Mouse (Mus musculus) monocyte, adult 5-6 weeks (primary cell): Measurements from ENCODE around the gene Bhlhe41. TPM values are rescaled to one million over a fixed set of nuclear protein-coding genes. Genes with fewer than 3 reads are reported as not detected.
A peak's percentile ranks its signal among the peaks of the same experiment; 100 is the strongest.

Experiments
- ATAC-seq: fragments of 153-309, 156-312 bp; replicated peaks from 2 replicates; pipeline ENCODE4 v1.8.0; 2017; ENCODE audit warnings: mild to moderate bottlenecking; ENCODE audit not compliant: low TSS enrichment, insufficient number of reproducible peaks, severe bottlenecking, poor library complexity, low FRiP score
- total RNA-seq: library from RNA; stranded (forward); fragments of 200-1000, 200-491, 200-594 nt; gene quantifications from 3 replicates; pipeline ENCODE4 v1.2.3, GENCODE M21; 2017

Gene Bhlhe41
- total RNA-seq, 1 experiment from 2014 or later, result 9.1 TPM

DNA sequence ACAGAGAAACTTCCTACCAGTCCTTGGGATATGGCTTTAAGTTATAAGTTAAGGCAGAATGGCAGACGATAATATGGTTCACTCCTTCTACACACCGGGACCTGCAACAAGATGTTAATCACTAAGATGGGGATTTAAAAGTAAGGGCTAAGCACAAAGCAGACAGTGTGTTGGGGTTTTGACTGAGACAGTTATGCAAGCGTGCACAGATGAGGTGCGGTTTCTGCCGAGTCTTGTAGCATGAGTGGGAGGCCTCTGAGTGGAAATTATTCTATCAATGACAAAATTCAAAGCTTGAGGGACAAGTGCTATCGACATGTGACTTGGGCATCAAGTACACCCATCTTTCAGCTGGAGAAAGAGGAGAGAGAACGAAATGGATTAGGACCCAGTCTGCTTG is 12.7 kb downstream of the Bhlhe41 start:
- no peak for ATAC-seq

DNA sequence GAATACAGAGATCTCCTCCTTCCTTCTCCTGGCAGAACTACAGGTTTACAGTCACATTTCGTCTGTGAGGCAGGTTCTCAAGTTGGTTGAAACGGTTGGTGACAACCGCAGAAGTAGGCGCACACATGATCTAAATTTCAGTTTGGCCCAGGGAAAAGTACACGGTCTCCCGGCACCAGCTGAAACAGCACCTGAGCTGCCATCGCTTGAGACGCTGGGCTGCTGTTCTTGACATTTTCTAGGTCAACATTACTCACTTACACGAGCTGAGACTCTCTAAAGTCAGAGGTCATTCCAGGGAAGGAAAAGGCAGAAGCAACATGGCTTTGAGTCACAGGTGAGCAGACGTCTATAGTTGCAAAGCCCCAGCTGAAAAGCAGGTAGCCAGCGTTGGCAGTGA is 13.4 kb downstream of the Bhlhe41 start:
- no peak for ATAC-seq

DNA sequence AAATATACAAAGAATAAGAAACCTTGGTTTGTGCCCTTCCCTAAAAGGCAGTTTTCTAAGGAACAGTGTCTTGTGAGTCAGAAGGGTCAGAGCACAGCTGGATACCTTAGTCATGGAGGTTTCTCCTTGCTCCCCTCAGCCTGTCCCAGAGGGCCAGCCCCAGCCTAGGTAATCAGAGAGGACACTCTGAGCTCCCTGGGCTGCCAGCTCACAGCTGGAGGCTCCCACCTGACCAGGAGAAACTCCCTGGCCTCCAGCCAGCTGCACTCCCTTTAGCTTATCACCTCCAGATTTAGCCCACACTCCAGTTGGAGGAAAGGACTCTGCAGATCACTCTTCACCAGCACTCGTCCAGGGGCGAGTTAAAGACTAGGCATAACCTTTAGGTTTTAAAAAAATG is 14.6 kb downstream of the Bhlhe41 start:
- no peak for ATAC-seq

DNA sequence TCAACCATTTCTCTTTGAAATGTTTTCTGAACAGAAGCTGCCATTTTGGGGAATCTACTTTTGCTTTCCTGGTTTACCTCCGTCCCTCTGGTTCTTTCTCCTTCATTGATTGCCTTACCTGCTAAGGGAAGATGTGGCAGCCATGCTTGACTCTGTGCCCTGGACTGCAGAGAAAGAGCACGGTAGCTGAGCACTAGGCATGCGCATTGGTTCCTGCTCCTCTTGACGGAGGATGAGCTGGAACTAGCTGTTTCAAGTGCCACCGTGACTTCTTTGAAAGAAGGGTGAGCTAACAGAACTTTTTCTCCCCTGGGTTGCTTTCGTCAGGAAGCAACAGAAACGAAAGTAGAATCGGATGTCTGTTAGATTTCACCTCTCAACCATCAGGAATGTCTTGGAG is 17.7 kb downstream of the Bhlhe41 start:
- no peak for ATAC-seq

DNA sequence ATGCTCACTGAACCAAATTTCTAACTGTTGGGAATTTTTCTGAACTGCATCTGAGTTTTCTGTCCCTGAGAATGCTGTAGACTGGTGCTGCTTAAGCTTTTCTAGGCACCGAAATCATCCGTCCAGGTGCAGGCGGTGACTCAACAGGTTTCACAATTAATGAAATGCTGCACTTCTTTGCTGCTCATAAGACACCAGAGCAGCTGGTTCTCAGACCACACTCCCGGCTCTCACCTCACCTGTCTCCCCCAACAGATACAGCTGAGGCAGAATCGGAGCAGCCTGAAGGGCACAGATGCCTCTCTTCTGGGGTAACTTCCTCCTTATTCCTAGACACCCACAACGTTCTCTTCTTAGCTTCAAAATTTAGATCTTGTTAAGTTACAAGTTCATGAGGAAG is 18.4 kb downstream of the Bhlhe41 start:
- ATAC-seq, result no peak

DNA sequence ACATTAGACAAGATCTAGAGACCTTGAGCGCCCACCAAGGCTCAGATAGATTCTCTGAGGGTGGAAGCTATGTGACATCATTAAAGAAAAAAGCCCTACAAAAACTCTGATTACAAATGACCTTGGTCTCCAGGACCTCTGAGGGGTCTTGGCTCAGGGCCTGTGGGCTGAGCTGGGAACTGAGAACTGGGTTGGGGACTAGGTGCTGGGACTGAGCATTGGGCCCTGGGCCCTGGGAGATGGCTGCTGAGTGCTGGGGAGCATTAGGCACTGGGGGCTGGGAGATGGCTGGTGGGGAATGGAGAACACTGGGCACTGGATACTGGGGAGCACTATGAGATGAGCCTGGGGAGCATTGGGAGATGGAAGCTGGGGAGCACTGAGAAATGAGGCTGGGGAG is 19.3 kb downstream of the Bhlhe41 start:
- ATAC-seq, result no peak

DNA sequence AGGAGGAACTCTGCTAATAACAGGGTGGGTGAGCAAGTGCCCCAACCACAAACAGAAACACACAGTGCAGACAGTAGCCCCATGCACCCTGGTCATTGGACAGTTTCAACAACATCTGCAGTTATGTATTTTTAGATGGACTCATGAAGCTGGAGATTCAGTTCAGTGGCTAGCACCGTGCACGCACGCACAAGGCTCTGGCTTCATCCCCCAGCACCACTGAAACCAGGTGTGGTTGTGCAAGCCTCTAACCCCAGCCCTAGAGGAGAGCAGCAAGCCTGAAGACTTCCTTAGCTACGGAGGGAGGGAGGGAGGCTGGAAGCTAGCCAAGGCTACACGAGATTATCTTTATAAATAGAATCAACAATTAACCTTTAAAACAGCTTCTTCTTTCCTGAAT is 19.7 kb downstream of the Bhlhe41 start:
- 0 out of 2 replicates have a peak, but pooled peaks have one; percentile 27 for ATAC-seq

DNA sequence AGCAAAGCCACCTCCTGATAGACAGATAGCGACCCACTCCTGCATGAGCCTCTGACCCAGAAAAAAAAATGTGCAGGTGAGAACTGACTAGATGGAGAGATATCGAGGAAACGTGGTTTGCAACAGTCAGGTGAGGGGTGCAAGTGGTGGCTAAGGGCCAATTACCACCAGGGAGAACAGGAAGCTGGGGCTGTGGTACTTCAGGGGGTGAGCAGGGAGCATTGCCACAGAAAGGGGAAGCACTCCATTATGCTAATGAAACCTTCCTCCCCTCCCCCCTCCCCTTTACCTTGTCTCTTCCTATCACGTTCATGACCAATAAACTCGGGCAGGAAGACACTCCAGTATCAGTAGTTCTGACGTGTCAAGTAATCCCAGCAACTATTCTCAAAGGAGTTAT is 30.0 kb downstream of the Bhlhe41 start:
- ATAC-seq, result peak; percentile 47; the same call in 1 of the 2 replicates

DNA sequence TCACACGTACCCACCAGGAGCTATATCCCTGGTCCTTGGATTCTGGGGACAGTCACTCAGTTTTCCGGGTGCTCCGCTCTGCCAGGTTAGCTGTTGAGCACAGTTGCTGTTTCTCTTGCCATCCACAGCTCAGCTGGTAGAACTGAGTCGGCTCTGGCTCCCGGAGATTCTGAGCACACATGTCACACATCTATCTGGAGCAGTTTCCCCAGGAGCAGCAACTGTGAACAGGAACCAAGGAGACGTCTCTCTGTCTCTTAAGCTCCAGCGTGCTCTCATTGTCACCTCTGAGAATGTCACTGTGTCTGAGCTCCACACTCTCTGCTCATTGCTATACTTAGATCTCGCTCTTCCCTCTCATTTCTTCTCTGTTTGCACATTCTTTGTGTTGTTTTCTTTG is 32.4 kb downstream of the Bhlhe41 start:
- no peak for ATAC-seq

DNA sequence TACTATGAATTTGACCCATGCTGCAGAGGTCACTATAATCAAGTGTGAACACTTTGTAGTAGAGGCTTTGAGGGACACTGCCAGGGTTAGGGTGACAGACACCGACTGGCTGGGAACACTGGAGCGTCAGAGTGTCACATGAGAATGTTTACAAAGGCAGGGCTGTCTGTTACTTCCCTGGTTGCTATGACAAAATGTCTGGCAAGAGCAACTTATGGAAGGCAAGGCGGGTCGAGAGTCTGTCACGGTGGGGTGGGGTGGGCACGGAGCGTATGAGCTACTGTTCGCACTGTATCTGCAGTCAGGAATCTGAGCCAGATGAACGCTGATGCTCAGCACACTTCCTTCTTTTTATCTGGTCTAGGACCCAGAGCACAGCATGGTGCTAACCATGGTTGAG is 34.7 kb downstream of the Bhlhe41 start:
- no peak for ATAC-seq

DNA sequence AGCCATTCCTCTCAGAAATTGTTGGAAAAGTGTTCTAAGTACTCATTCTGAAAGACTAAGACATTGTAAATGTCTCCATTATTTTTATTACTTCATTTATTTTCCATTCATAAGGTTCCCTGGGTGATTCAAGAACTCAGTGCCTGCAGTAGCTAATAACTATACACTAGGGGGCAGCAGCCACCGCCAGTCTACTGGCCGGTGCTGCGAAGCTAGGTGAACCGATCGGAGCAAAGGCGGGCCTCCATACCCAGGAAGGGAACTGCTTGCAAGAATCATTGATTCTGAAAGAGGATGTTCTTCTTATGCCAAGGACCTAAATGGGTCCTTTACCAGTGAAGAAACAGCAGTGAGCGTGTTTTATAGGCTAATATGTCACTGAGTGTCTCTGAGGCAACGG is 35.2 kb downstream of the Bhlhe41 start:
- peak; percentile 87 for ATAC-seq

DNA sequence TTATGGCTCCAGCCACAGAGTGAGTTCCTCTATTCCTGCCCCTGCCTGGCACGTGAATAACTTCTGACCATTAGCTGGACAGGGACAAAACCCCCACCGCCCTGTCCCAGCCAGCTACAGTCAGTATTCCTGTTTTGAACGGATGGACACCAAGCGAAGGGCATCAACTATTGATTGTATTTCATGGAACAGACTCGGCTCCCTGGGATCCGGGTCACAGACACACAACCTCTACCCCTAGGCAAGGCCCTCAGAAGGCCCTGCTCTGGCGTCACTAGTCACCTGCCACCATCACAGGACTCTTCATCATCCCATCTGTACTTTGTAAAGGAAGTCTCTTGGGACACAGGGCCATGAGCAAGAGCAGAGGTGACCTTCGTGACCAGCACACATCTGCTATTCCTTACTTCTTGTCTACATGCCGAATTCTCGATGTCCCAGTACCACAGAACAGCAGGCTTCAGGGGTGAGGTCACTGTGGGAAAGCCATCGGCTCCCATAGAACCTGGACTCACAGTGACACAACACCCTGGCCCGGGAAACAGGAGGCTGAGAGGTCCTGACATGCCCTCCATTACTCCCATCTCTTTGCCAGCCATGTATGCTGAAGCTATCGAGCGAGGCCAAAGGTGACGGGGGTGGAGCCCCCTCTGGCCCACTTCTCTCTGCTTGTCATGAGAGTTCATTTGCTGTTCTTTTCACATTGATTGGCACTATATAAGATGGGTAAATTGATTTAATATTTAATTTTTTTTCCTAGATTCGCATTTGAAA is 36.1 kb downstream of the Bhlhe41 start:
- ATAC-seq, result no peak

DNA sequence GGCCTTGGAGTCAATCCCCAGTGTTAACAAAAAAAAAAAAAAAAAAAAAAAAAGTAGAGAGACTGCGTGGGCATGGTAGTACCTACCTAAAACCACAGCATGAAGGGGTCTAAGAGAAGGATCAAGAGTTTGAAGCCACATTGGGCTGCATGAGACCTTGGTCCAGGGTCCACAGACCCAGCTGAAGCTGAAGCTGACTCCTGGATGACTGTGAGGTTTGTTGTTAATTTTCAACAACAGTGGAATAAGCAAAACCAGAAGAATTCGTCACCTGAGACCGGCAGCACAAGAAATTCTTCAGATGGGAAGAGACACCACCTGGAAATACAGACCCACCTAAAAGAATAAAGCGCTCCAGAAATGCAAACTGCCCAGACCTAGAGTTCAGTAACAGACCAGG is 39.1 kb downstream of the Bhlhe41 start:
- ATAC-seq, result no peak

DNA sequence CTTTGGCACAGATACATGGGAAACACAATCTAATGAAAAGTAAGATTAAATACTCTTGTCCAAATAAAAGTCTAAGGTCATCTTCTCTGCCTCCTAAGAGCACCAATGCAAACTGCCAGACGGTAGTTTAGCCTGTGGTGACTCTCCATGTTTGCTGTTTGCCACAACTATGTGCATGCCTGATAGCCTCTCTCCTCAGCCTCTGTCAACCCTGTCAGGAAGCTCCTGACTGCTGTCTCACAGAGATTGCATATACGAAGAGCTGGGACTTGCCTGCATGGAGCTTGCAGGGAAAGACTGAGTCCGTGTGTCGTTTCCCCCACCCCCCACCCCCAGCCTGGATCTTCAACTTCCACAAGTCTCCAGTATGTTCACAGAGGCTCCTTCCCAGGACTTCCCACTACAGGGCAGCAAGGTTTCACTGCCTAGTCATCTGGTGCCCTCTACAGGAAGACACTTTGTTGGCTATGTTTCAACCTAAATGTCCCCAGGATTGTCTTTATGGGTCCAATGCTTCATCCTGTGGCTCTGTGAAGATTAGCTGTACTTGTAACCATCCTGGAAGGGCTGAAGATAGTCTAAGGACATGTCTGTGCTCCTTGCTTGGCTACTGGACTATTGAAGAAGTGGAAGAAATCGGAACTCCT is 41.6 kb downstream of the Bhlhe41 start:
- no peak for ATAC-seq

DNA sequence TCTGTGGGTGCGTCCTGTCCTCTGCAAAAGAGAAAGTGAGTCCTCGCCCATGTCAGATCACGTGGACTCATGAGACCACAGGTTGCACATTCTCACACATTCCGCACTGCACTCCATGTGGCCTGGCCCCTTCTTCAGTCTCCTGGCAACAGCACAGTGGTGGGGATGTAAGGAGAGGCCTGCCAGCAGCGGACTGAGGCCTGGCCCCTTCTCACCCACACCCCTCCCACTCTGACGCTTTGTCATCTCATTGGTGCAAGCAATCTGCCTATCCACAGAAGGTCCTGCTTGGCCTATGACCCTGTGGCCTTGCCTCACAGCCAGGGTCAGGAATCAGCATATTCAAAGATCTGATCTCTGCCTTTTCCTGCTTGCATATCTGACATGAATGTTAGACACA is 42.3 kb downstream of the Bhlhe41 start:
- no peak for ATAC-seq

DNA sequence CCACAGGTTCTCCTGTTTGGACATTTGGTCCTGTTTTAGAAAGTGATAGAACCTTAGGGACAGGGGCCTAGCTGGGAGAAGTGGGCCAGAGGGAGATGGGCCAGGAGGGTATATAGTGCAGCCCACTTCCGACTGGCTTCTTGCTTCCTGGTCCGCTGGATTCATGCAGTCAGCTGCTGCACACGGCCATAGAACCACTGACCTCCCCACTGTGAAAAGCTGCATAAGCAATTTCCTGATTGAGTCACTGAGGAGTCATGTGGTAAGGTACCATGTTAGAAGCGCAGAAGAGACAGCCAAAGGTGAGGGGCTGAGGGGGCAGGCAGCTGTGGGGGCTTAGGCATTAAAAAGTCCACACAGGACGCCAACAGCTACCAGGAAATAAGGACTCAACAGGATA is 43.1 kb downstream of the Bhlhe41 start:
- ATAC-seq, result no peak

DNA sequence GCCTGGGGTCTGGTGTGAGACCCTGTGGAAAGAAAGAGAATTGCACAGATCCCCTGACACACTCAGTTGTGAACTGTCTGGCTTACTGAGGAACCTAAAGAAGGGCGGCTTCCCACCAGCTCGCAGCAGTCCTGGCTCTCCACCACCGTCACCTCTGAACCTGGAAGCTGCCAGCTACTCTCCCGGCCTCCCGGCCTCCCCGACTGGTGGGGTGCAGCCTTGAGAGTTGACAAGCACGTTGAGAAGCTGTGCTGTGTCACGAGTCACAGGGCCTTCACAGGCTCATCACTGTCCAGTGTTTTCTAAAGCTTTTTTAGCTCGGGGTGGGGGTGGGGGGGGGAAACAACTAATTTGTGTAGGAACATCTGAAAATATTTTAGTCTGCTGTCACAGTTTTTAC is 46.2 kb downstream of the Bhlhe41 start:
- no peak for ATAC-seq

DNA sequence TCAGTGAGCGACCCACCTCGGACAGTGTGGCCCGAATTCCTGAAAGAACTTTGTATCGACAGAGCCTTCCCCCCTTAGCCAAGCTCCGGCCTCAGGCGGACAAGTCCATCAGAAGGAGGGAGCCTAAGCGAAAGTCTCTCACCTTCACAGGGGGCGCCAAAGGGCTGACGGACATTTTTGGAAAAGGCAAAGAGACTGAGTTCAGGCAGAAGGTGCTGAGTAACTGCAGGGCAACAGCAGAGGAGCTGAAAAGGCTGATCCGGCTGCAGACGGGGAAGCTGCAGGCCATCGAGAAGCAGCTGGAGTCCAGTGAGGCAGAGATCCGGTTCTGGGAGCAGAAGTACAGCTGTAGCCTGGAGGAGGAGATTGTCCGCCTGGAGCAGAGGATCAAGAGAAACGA is 50.2 kb downstream of the Bhlhe41 start:
- no peak for ATAC-seq

DNA sequence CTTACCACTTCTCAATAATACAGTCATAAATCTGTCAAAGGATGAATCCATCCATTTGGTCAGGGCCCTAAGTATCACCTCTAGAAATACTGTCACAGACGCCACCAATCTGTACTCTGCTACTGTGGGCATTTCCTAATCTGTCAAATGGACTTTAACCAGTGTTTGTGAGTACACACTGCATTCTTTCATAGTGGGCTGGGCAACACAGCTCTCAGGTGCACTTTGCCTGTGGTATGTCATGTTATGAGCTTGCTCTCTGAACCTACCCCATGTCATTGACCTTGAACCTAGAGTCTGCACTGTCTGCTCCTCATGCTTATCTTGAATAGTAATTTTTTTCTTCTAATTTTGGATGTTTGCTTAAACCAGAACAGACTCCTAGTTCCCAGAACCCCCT is 54.2 kb downstream of the Bhlhe41 start:
- no peak for ATAC-seq

DNA sequence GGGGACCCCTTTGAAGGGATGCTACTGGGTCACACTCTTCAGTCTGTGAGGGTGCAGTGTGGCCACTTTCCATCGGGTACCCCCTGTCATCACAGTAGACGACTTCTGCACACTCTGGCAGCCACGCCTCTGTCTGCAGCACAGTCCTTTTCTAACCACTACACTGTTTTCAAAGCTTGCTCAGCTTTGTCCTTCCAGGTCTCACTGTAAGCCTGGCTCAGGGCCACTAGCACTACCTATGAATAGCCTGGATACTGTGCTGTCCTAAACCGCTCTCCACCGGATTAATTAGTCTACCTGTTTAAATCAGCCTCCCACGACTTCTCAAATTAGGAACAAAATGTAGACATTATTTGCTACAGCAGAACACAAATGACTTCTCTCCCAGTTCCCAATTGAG is 55.3 kb downstream of the Bhlhe41 start:
- no peak for ATAC-seq
